Mouse (Mus musculus): ENCODE measurements around the gene Itgb6. TPM values are rescaled to one million over a fixed set of nuclear protein-coding genes. Genes with fewer than 3 reads are reported as not detected.

Gene Itgb6
- polyA plus RNA-seq, 1 experiment from 2014 or later, result 0.31 TPM

DNA sequence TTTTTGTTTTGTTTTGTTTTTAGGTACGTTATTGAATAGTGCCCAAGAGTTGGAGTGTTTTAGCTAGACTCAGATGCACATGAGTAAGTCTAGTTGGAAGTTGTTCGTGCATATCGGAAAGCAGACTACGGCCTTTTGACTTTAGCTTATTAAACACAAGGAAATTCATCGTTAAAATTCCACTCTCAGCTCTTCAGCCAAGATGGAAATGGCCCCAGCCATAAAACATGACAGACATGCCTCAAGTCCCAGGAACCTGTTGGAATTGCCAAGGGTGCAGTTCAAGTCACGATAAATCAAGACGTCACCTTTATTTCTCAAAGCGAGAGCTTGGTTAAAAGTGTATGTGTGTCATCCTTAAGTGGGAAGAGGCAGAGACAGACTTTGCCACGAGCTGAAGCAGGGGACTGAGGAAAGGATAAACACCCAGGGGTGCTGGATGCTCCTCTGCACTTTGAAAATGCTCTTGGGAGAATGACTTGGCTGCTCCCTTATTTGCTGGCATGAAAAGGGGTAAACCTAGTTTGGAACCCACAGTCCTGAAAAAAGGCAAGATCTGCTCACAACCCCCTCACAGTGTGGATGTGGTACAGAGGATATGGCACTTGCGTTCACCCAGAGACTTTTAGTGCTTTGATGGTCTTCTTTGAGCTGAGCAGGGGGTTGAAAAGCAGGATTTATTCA, 6.6 kb upstream of the Itgb6 start:
- Histone ChIP-seq H3K4me2 (no peak overlapping the region), H3K9ac (replicated peaks) (no peak overlapping the region), H3K36me3 (no peaks in the 10 kb centered on the region), H3K9me3 (replicated peaks) (no peaks in the 10 kb centered on the region), H3K27ac (replicated peaks) (no peak overlapping the region), H3K4me3 (replicated peaks) (no peak overlapping the region), H3K27me3 (replicated peaks) (no peaks in the 10 kb centered on the region), H3K4me1 (peaks cover 4% of the 10 kb centered on the region)
- 64% methylated on average over 10 of the region's 10 CpGs for WGBS
- ATAC-seq (ENCODE audit: low FRiP score), result no peak

DNA sequence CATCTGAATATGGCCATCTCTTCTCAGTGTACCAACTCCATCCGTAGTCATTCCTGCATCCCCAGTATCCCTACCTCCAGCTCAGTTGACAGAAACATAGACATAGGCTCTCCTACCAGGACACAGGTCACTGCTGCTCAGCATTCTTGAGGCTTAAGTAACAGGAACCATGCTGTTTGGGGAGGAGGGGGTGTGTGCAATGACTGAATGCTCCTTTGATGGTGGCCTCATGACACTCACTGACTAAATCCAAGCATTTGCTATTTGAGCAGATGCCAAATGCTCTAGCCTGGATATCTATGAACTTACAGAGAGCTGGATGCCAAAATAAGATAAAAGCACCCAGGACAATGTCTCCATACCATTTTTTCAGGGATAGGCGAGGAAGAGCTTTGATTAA, 2.2 kb upstream of the Itgb6 start:
- H3K9ac ChIP-seq (replicated peaks), result no peak overlapping the region
- no peak for ATAC-seq (ENCODE audit: low FRiP score)
- H3K9me3 ChIP-seq (replicated peaks), result no peaks in the 10 kb centered on the region
- no peaks in the 10 kb centered on the region for H3K27me3 ChIP-seq (replicated peaks)
- H3K4me3 ChIP-seq (replicated peaks), result no peak overlapping the region
- no peaks in the 10 kb centered on the region for H3K36me3 ChIP-seq
- no peak overlapping the region for H3K4me2 ChIP-seq
- 82% methylated on average over 2 of the region's 2 CpGs for WGBS
- no peak overlapping the region for H3K27ac ChIP-seq (replicated peaks)
- H3K4me1 ChIP-seq, result 0 out of 2 replicates have a peak, but pooled peaks cover 7% of the 10 kb centered on the region

DNA sequence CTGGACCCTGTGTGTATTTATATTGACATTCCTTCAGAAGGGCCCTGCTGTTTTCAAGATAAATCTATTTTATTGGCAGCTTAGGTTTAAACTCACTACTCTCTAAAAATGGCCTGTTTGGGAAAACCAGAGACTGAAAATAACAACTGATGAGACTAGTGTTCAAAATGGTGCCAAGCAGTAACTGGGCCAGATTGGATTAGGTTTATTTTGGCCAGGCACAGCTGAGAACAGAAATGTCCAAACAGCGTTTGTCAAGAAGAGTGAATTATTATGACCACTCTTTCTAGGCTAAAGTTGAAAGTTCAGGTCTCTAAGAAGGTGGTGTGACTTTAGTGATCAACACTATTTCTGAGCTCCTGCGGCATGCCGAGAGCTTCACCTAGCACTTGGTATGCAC, 524 bp upstream of the Itgb6 start:
- Histone ChIP-seq H3K36me3 (no peaks in the 10 kb centered on the region), H3K27me3 (replicated peaks) (no peaks in the 10 kb centered on the region), H3K4me2 (no peak overlapping the region; the same call in 1 of the 2 replicates), H3K27ac (replicated peaks) (0 out of 2 replicates have a peak overlapping the region, but pooled peaks have one; percentile 6), H3K9ac (replicated peaks) (no peak overlapping the region), H3K9me3 (replicated peaks) (no peaks in the 10 kb centered on the region), H3K4me1 (0 out of 2 replicates have a peak, but pooled peaks cover 7% of the 10 kb centered on the region), H3K4me3 (replicated peaks) (no peak overlapping the region)
- 87% methylated on average over 3 of the region's 3 CpGs for WGBS
- ATAC-seq (ENCODE audit: low FRiP score), result no peak

DNA sequence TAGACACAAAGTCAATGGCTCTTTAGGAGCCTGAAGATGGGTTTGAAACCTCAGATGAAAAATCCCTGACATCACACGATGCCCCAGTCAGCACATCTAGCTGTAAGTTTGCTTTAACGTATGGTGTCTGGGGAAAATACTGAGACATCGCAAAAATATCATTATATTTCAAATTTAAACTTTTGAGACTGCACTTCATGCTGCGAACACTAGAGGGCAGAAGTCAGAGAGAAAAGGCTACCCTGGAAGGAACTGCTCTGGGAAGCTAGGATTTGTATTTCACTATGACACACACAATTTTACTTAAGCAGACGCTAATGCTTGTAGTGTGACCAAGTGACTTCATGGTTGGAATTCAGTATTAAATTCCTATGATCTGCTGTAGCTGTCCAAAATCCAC, 1.5 kb downstream of the Itgb6 start:
- ATAC-seq (ENCODE audit: low FRiP score), result no peak
- Histone ChIP-seq H3K36me3 (no peaks in the 10 kb centered on the region), H3K9me3 (replicated peaks) (no peaks in the 10 kb centered on the region), H3K4me3 (replicated peaks) (no peak overlapping the region), H3K27me3 (replicated peaks) (no peaks in the 10 kb centered on the region), H3K4me2 (no peak overlapping the region), H3K27ac (replicated peaks) (no peak overlapping the region), H3K4me1 (0 out of 2 replicates have a peak, but pooled peaks cover 7% of the 10 kb centered on the region), H3K9ac (replicated peaks) (no peak overlapping the region)
- 20% methylated on average over 5 of the region's 5 CpGs for WGBS

DNA sequence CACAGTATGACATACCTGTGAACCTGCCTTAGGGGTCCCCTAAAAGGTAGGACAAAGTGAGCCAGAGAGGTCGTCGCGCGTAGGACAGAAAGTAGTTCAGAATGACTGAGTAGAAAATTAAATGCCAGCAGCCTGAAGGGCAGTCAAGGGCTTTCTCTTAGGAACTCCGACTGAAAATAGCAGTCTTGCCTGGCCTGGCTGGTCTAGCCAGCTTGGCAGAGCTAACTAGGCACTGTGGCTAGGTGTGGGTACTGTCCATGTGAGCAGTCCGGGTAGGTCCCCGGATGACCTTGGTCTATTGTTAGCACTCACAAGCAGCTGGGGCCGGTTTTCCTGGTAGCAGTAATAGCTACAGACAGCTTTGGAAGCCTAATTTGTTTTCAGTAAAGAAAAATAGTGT, 2.2 kb downstream of the Itgb6 start:
- WGBS, result 76% methylated on average over 8 of the region's 8 CpGs
- Histone ChIP-seq H3K4me2 (no peak overlapping the region), H3K27ac (replicated peaks) (no peak overlapping the region), H3K9ac (replicated peaks) (no peak overlapping the region), H3K9me3 (replicated peaks) (no peaks in the 10 kb centered on the region), H3K36me3 (no peaks in the 10 kb centered on the region), H3K27me3 (replicated peaks) (no peaks in the 10 kb centered on the region), H3K4me3 (replicated peaks) (no peak overlapping the region), H3K4me1 (peaks cover 12% of the 10 kb centered on the region)
- no peak for ATAC-seq (ENCODE audit: low FRiP score)

DNA sequence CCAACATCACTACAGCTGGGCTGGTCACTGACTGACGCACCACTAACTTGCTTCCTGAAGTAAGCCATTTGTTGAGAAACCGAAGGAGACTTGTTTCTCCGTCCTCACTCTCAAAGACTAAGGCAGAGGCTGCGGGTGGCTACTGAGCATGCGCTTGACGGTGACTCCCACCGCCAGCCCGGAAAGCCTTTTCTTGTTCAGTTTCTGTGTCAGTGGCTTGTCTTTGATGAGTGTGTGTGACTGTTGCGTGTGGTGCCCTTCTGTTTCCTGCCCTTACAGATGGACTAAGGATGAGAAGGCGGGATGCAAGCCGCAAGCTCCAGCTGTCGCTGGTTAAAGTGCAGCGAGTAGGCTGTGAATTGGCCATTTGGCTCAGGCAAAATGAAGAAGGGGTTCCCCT, 5.1 kb downstream of the Itgb6 start:
- Histone ChIP-seq H3K27me3 (replicated peaks) (no peaks in the 10 kb centered on the region), H3K27ac (replicated peaks) (no peak overlapping the region), H3K9me3 (replicated peaks) (no peaks in the 10 kb centered on the region), H3K9ac (replicated peaks) (no peak overlapping the region), H3K4me2 (peak overlapping the region; percentile 37), H3K4me1 (peaks cover 26% of the 10 kb centered on the region), H3K36me3 (no peaks in the 10 kb centered on the region), H3K4me3 (replicated peaks) (no peak overlapping the region)
- no peak for ATAC-seq (ENCODE audit: low FRiP score)
- WGBS, result 71% methylated on average over 13 of the region's 13 CpGs

DNA sequence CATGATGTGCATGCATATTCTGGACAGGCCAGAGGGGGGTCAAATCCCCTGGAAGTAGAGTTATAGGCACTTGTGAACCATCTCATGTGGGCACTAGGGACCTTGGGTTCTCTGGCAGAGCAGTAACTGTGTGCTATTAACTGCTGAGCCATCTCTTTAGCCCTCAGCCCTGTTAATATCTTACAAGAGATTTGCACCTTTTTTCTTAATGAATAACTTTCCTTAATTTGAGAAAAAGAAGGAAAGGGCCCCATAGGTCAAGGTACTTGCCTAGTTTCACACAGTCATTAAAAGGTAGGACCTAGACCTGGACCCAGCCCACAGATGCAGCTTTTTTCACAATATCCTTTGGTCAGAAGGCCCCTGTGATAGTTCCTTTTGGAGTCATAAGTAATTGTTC, 5.9 kb downstream of the Itgb6 start:
- Histone ChIP-seq H3K27ac (replicated peaks) (no peak overlapping the region), H3K9ac (replicated peaks) (no peak overlapping the region), H3K4me2 (no peak overlapping the region), H3K9me3 (replicated peaks) (no peaks in the 10 kb centered on the region), H3K36me3 (no peaks in the 10 kb centered on the region), H3K27me3 (replicated peaks) (no peaks in the 10 kb centered on the region), H3K4me1 (peaks cover 22% of the 10 kb centered on the region), H3K4me3 (replicated peaks) (no peak overlapping the region)
- no peak for ATAC-seq (ENCODE audit: low FRiP score)

DNA sequence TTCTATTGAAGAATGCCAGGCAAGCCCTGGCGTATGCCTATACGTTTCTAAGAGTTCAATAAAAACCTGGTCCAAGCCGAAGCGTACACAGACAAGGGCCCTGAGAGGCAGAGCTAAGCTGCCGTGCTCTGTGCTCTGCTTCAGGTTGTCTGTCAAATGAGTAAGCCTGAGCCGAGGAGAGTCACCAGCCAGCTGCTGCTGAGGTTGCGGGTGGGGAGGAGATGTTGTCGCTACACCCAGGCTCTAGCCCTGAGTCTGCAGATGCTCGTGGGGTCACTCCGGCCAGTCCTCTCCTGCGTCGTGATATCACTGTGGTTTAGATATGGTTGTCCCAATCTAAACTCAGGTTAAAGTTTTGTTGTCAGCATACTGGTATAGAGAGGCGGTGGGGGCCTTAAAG, 6.7 kb downstream of the Itgb6 start:
- 81% methylated on average over 13 of the region's 13 CpGs for WGBS
- Histone ChIP-seq H3K36me3 (no peaks in the 10 kb centered on the region), H3K27me3 (replicated peaks) (no peaks in the 10 kb centered on the region), H3K4me2 (no peak overlapping the region), H3K4me1 (peaks cover 22% of the 10 kb centered on the region), H3K4me3 (replicated peaks) (no peak overlapping the region), H3K27ac (replicated peaks) (no peak overlapping the region), H3K9me3 (replicated peaks) (no peaks in the 10 kb centered on the region), H3K9ac (replicated peaks) (no peak overlapping the region)
- ATAC-seq (ENCODE audit: low FRiP score), result no peak

DNA sequence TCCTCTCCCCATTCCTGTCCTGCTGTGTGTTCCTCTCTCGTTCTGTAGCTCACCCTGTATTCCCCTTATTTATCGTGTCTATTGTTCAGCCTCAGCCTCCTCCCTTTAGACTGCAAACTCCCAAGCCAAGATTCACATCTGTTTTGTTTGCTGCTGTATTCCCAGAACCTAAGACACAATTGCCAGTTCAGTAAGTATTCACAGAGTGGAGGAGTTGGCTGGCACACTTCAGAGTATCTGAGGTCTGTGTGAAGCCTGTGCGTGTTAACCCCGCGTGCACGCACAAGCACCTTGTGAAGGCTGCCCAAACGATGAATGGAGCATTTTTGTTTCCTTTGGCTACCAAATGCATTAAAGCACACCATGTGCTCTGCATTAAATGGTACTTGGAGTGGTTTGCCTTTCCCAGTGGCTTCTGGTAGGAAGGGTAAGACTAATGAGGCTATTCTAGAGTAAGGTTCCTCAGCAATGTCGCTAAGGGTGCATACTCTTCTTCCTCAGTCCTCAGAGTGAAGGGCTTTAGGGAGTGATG, 7.4 kb downstream of the Itgb6 start:
- WGBS, result 48% methylated on average over 8 of the region's 8 CpGs
- Histone ChIP-seq H3K9me3 (replicated peaks) (no peaks in the 10 kb centered on the region), H3K27ac (replicated peaks) (peak overlapping the region; percentile 48), H3K27me3 (replicated peaks) (no peaks in the 10 kb centered on the region), H3K9ac (replicated peaks) (no peak overlapping the region), H3K36me3 (no peaks in the 10 kb centered on the region), H3K4me3 (replicated peaks) (no peak overlapping the region), H3K4me2 (no peak overlapping the region; the same call in 1 of the 2 replicates), H3K4me1 (peaks cover 22% of the 10 kb centered on the region)
- peak; percentile 16; the same call in 1 of the 2 replicates for ATAC-seq (ENCODE audit: low FRiP score)

DNA sequence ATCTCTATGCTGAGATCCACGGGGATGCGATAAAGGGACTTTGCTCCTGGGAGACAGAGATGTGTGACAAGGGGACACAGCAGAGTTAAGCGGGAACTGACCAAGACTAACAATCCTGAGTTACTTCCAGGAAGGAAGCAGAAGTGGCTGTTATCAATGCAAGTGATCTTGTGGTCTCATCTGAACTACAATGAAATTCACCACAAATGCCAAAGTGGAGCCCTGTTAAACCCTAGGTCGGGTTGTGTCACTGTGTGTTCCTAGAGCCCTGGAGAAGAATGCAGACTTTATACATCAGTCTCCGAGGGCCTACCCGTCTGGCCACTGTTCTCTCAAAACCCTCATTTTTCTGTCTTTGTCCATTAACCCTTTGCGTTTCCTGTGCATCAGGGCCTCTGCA, 8.0 kb downstream of the Itgb6 start:
- H3K4me2 ChIP-seq, result no peak overlapping the region; the same call in 1 of the 2 replicates
- H3K9me3 ChIP-seq (replicated peaks), result no peaks in the 10 kb centered on the region
- ATAC-seq (ENCODE audit: low FRiP score), result peak; percentile 9; the same call in 1 of the 2 replicates
- peaks cover 22% of the 10 kb centered on the region for H3K4me1 ChIP-seq
- no peak overlapping the region for H3K9ac ChIP-seq (replicated peaks)
- H3K4me3 ChIP-seq (replicated peaks), result no peak overlapping the region
- WGBS, result 42% methylated on average over 7 of the region's 7 CpGs
- H3K27me3 ChIP-seq (replicated peaks), result no peaks in the 10 kb centered on the region
- no peak overlapping the region for H3K27ac ChIP-seq (replicated peaks)
- no peaks in the 10 kb centered on the region for H3K36me3 ChIP-seq

DNA sequence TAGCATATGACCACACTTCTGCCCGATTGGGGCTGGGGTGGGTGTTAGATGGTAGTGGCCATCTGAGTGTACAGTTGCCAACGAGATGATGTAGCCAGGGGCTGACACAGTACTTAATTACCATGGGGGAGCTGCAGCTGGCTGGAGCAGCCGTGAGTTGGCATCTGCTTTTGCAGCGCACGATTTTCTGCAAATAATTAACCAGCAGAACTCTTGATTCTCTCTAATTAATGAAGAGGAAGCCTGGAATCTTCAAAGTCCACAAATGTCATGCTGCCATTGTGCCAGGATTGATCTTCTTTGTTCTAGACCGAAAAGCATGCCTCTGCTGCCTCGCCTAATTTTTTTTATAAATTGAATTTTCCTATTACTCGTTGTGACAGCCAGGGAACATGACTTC, 8.6 kb downstream of the Itgb6 start:
- 19% methylated on average over 8 of the region's 8 CpGs for WGBS
- Histone ChIP-seq H3K4me3 (replicated peaks) (no peak overlapping the region), H3K9ac (replicated peaks) (no peak overlapping the region), H3K4me2 (no peak overlapping the region; the same call in 1 of the 2 replicates), H3K27ac (replicated peaks) (no peak overlapping the region), H3K9me3 (replicated peaks) (no peaks in the 10 kb centered on the region), H3K27me3 (replicated peaks) (no peaks in the 10 kb centered on the region), H3K36me3 (no peaks in the 10 kb centered on the region), H3K4me1 (peaks cover 22% of the 10 kb centered on the region)
- peak; percentile 75; the same call in 1 of the 2 replicates for ATAC-seq (ENCODE audit: low FRiP score)

DNA sequence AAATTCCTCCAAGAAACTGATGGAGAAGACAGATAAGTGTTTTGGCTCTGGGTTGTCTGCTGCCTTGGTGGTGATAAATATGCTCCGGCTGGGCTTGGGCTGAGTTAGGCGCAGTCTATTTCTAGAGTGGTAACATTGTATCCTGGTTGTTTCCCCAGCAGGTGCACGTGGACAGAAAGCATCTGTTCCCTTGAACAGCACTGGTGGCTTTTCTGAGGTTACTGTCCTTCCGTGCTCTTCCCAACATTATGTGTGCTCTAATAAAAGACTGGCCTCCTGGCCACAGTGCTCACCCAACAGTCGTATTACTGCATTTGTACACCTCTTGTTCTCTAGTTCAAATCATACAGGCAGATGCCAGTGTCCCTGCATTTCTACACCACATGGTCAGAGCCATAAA, 9.6 kb downstream of the Itgb6 start:
- ATAC-seq (ENCODE audit: low FRiP score), result no peak
- no peak overlapping the region for H3K27ac ChIP-seq (replicated peaks)
- H3K9me3 ChIP-seq (replicated peaks), result no peaks in the 10 kb centered on the region
- H3K4me1 ChIP-seq, result peaks cover 22% of the 10 kb centered on the region
- WGBS, result 78% methylated on average over 5 of the region's 5 CpGs
- H3K4me3 ChIP-seq (replicated peaks), result no peak overlapping the region
- no peak overlapping the region for H3K9ac ChIP-seq (replicated peaks)
- H3K4me2 ChIP-seq, result no peak overlapping the region
- H3K27me3 ChIP-seq (replicated peaks), result no peaks in the 10 kb centered on the region
- H3K36me3 ChIP-seq, result no peaks in the 10 kb centered on the region

Data from neural tube, embryonic 15.5 days (tissue).